Mouse (Mus musculus): Measurements from ENCODE around the gene Dirc2. TPM values are rescaled to one million over a fixed set of nuclear protein-coding genes. Genes with fewer than 3 reads are reported as not detected.

Gene Dirc2
- polyA plus RNA-seq, 1 experiment: 41.7 TPM

DNA sequence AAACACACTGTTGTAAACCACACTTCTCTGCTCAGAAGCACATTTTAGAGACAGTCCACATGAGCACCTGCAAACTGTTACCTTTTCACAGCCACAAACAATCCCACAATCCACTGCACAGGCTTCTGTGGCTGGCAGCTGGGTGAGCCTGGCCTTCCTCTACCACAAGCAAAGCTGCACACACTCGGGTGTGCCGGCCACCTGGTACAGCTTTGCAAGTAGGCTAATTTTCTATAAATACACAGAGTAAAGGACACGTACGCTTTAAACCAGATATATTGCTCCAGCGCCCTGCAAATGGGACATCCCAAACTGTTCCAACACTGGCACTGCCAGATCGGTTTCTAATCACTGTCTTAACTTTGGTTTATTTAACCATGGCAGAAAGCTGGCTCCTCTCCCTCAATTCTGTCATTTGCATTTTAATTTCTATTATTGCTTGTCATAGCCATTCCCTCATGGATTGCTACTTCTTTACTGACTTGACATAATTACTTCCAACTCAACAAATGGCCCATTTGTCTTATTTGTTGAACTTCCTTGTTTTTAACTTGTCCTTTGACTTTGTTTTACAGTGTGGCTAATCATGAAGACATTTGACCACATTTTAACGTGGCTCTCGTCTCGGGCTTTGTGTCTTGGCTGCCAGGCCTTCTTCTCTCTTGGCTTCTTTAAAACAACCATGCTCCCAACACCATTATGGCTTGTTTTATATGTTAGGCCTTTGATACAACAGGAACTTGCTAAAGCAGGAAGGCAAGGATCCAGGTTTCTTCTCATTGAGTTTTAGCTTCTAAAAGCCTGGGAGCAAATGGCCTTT lies 21.5 kb downstream of the Dirc2 start:
- DNase-seq: no peak
- Histone ChIP-seq H3K4me1 (ENCODE audit: control insufficient read depth, insufficient read depth, low read length) (no peaks in the 10 kb centered on the region; the same call in 1 of the 2 replicates), H3K4me3 (replicated peaks; ENCODE audit: extremely low read depth, low read depth, low read length) (no peak overlapping the region)
- TF ChIP-seq POLR2A (IDR thresholded peaks at IDR 0.05; ENCODE audit: borderline replicate concordance, extremely low read depth, low read depth, low read length) (no peak), CTCF (IDR thresholded peaks at IDR 0.05; ENCODE audit: insufficient read depth, low read length) (no peak)
- WGBS: 74% methylated on average over 9 of the region's 9 CpGs

DNA sequence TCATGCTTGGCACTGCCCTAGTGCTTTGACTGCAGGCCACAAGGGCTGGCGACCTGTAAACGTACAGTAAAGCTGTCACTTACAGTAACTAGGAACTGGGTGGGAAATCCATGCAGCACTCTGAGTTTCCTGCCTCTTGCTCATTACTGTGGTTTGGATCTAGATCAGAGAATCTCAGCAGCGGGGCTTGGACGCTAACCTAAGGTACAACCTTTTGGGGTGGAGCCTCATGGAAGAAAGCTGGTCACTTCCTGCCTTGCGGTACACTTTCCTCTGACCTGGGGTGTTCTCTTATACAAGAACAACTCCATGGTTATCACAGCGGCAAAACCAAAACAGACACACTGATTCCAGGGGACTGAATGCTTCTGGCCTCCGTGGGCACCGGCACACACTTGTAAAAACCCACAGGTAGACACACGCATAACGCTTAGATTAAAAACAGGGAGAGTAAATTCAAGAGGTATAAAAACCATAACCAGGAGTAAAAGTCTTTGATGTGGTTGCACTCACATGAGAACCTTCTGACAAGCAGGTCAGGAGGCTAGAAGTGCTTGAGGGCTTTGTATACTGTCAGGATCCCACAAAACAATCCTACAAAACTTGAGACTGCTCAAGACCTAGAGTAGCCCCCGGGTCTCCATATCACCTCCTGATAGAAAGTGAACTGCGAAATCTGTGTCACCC lies 26.8 kb downstream of the Dirc2 start:
- no peak for DNase-seq
- Histone ChIP-seq H3K4me1 (ENCODE audit: control insufficient read depth, insufficient read depth, low read length) (peaks cover 8% of the 10 kb centered on the region), H3K4me3 (replicated peaks; ENCODE audit: extremely low read depth, low read depth, low read length) (no peak overlapping the region)
- 64% methylated on average over 12 of the region's 12 CpGs for WGBS
- TF ChIP-seq POLR2A (IDR thresholded peaks at IDR 0.05; ENCODE audit: borderline replicate concordance, extremely low read depth, low read depth, low read length) (no peak), CTCF (IDR thresholded peaks at IDR 0.05; ENCODE audit: insufficient read depth, low read length) (no peak)

GRCm38 (mm10) chr16:35741621-35742020 lies 27.5 kb downstream of the Dirc2 start:
- Histone ChIP-seq H3K4me1 (ENCODE audit: control insufficient read depth, insufficient read depth, low read length) (peaks cover 8% of the 10 kb centered on the region), H3K4me3 (replicated peaks; ENCODE audit: extremely low read depth, low read depth, low read length) (no peak overlapping the region)
- 93% methylated on average over 5 of the region's 5 CpGs for WGBS
- DNase-seq: no peak
- TF ChIP-seq POLR2A (IDR thresholded peaks at IDR 0.05; ENCODE audit: borderline replicate concordance, extremely low read depth, low read depth, low read length): no peak

GRCm38 (mm10) chr16:35740943-35741342 lies 28.2 kb downstream of the Dirc2 start:
- DNase-seq: no peak
- no peak overlapping the region for H3K4me3 ChIP-seq (replicated peaks; ENCODE audit: extremely low read depth, low read depth, low read length)
- no peak for TF ChIP-seq POLR2A (IDR thresholded peaks at IDR 0.05; ENCODE audit: borderline replicate concordance, extremely low read depth, low read depth, low read length)
- no peak for TF ChIP-seq CTCF (IDR thresholded peaks at IDR 0.05; ENCODE audit: insufficient read depth, low read length)
- H3K4me1 ChIP-seq (ENCODE audit: control insufficient read depth, insufficient read depth, low read length): peaks cover 8% of the 10 kb centered on the region
- WGBS: 74% methylated on average over 6 of the region's 6 CpGs

- 72% methylated on average over 12 of the region's 12 CpGs for WGBS
- DNase-seq: no peak
- Histone ChIP-seq H3K4me3 (replicated peaks; ENCODE audit: extremely low read depth, low read depth, low read length) (no peak overlapping the region), H3K4me1 (ENCODE audit: control insufficient read depth, insufficient read depth, low read length) (peaks cover 8% of the 10 kb centered on the region)
- no peak for TF ChIP-seq CTCF (IDR thresholded peaks at IDR 0.05; ENCODE audit: insufficient read depth, low read length)
- no peak for TF ChIP-seq POLR2A (IDR thresholded peaks at IDR 0.05; ENCODE audit: borderline replicate concordance, extremely low read depth, low read depth, low read length)
These were observed 28.8 kb downstream of the Dirc2 start for GRCm38 (mm10) chr16:35740357-35740756.

GRCm38 (mm10) chr16:35739548-35739947 lies 29.6 kb downstream of the Dirc2 start:
- no peak for TF ChIP-seq POLR2A (IDR thresholded peaks at IDR 0.05; ENCODE audit: borderline replicate concordance, extremely low read depth, low read depth, low read length)
- no peak overlapping the region for H3K4me3 ChIP-seq (replicated peaks; ENCODE audit: extremely low read depth, low read depth, low read length)
- no peak for DNase-seq
- WGBS: 9% methylated on average over 1 of the region's 1 CpGs
- peaks cover 8% of the 10 kb centered on the region for H3K4me1 ChIP-seq (ENCODE audit: control insufficient read depth, insufficient read depth, low read length)

DNA sequence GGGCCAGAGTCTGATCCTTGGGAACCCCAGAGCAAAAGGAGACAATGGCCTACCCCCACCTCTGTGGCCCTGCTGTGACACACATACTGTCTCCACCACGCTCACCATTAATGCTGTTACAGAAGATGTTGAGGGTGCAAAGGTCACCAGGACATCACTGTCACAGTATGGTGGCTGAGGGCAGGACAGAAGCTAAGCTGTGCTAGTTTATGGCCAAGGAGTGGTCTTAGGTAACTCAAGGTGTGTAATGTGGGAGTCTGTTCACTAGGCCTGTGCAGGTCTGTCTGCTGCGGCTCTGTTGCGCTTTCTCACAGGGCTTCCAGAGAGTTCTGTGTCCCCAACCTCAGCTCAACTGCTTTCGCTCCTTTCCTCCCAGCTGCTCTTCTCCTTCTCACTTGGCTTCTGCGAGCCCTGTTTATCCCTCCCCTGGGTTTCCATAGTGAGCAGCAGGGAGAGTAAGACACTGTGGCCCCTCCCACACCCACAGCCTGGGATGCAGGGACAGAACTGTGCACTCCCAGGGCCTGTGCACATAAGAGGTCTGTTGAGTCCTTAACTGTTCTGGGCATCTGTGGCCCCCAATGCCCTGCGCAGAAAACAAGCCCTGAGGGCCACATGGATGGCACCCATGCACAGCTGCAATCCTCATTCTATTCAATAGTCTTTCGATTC lies 30.9 kb downstream of the Dirc2 start:
- 81% methylated on average over 7 of the region's 7 CpGs for WGBS
- TF ChIP-seq POLR2A (IDR thresholded peaks at IDR 0.05; ENCODE audit: borderline replicate concordance, extremely low read depth, low read depth, low read length): no peak
- no peak for TF ChIP-seq CTCF (IDR thresholded peaks at IDR 0.05; ENCODE audit: insufficient read depth, low read length)
- Histone ChIP-seq H3K4me3 (replicated peaks; ENCODE audit: extremely low read depth, low read depth, low read length) (no peak overlapping the region), H3K4me1 (ENCODE audit: control insufficient read depth, insufficient read depth, low read length) (peaks cover 8% of the 10 kb centered on the region)
- DNase-seq: no peak

- WGBS: 16% methylated on average over 6 of the region's 6 CpGs
- no peak overlapping the region for H3K4me3 ChIP-seq (replicated peaks; ENCODE audit: extremely low read depth, low read depth, low read length)
- TF ChIP-seq POLR2A (IDR thresholded peaks at IDR 0.05; ENCODE audit: borderline replicate concordance, extremely low read depth, low read depth, low read length) (no peak), CTCF (IDR thresholded peaks at IDR 0.05; ENCODE audit: insufficient read depth, low read length) (peak; percentile 95)
- no peaks in the 10 kb centered on the region; the same call in 1 of the 2 replicates for H3K4me1 ChIP-seq (ENCODE audit: control insufficient read depth, insufficient read depth, low read length)
- peak; percentile 71 for DNase-seq
These were observed 35.1 kb downstream of the Dirc2 start for GRCm38 (mm10) chr16:35734038-35734437.

DNA sequence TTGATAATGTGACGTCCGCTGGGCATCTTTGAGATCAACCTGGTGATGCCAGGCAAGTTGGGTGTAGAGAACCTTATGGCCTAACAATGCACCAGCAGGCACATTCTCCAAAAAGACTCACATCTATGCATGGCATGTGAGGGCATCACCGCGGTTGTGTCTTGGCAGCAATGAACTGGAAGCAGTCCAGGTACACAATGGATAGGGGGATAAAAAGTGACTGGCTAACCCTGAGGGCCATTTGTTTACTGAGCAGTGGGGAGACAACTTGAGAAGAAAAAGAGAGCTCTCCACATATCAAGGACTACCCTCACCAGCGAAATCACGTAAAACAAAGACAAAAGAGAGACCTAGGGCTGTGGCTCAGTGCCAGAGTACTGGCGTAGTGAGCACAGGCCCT lies 37.1 kb downstream of the Dirc2 start:
- TF ChIP-seq CTCF (IDR thresholded peaks at IDR 0.05; ENCODE audit: insufficient read depth, low read length) (no peak), POLR2A (IDR thresholded peaks at IDR 0.05; ENCODE audit: borderline replicate concordance, extremely low read depth, low read depth, low read length) (no peak)
- no peak overlapping the region for H3K4me3 ChIP-seq (replicated peaks; ENCODE audit: extremely low read depth, low read depth, low read length)
- no peak for DNase-seq
- WGBS: 73% methylated on average over 7 of the region's 7 CpGs
- no peaks in the 10 kb centered on the region for H3K4me1 ChIP-seq (ENCODE audit: control insufficient read depth, insufficient read depth, low read length)

All from lung, adult 2 months (tissue).